Mouse (Mus musculus): ENCODE measurements around the gene Itgal. TPM values are rescaled to one million over a fixed set of nuclear protein-coding genes. Genes with fewer than 3 reads are reported as not detected.
"Not testable (repeated sequence)": the region's sequence is repeated elsewhere in the genome, so short reads cannot be mapped to it uniquely, and the experiment has no call there.

Itgal gene
- total RNA-seq, 4 experiments from 2014 or later = 1.9 to 3.1 (median 2.7) TPM

DNA sequence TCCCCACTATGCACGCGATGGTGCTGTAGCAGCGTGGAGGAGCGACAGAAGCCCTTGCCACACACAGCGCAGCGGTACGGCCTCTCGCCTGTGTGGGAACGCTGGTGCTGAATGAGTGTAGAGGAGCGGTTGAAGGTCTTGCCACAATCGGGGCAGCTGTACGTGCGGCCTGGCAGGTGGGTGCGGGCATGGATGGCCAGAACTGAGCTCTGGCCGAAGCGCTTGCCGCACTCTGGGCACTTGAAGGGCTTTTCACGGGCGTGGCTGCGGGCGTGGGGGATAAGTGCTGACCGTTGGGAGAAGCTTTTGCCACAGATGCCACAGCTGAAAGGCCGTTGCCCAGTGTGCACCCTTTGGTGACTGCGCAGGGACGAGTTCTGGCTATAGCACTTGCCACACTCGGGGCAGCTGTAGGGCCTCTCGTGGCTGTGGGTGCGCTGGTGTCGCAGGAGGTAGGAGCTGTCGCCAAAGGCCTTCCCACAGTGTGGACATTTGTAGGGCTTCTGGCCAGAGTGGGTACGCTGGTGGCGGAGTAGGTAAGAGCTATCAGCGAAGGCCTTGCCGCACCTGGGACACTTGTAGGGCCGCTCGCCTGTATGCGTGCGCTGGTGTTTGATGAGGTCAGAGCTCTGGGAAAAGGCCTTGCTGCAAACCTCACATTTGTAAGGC, 47.4 kb downstream of the Itgal start:
- DNase-seq = peak; percentile 10

DNA sequence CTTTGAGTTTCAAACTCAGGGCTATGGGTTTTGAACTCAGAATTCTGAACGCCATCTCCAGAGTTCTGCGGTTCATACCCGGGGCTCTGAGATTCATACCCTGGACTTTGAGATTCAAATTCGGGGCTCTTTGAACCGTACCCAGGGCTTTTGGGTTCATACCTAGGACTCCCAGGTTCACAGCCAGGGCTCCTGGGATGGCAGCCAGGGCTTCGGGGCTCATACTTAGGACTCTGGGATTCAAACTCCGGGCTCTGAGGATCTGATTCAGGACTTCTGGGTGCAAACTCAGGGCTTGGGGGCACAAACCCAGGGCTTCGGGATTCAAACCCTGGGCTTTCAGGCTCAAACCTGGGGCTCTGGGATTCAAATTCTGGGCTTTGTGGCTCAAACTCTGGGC, 48.3 kb downstream of the Itgal start:
- no peak for DNase-seq

DNA sequence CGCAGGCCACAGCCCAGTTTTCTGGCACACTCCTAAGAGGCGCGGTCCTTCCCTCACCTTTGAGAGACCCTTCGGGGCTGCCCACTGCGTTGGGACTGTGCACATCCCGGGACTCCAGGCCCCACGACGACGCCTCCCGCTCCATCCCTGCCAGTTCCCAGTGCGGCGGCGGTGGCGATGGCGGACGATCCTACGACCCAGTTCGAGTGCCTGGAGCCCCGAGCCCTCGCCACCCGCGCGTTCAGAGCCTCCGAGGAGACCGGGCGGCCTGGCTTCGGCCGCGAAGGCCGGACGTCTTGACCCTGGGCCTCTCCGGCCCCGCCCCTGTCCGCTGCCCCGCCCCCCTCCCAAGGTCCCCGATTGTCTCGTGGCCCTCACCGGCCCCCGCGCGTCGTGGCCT, 49.0 kb downstream of the Itgal start:
- peak; percentile 54 for DNase-seq

DNA sequence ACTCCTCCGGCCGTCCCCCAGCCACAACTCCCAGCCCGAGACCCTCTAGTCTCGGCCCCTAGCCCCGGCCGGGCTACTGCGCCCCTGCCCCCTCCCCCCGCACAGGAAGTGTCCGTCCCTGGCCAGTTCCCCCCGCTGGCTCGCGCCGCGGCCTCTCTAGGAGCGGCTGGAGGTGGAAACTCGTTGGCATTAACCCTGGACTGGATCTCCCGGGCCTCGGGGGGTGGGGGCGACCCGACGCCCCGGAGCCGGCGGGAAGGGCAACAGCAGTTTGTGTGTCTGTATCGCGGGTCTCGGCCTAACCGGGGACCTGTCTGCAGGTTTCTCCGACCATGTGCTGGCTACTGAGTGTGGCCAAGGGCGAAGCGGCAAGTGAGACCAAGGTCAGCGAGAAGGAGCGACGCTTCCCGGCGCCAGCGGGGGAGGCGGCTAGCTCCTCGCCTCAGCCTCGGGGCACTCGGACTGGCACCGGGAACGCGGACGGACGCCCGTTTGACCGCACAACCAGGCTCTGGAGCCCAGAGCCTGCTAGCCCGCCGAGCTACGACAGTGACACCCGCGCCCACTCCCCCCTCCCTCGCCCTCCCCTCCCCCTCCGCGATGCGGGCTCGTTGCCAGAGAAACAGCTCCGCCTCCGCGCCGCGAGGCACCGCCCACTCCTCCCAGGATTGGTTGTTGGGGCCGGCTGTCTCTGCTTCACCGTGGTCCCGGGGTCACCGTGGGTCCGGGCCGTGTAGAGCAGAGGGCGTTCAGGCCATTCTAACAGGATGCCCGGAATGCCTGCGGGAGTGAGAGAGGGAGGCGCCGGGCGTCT, 49.7 kb downstream of the Itgal start, which contains the start of gene Zfp768:
Gene Zfp768, minus strand, starts transcription at position 78 of the 814 bp plus-strand sequence.
- DNase-seq = peak; percentile 89

GRCm38 (mm10) chr7:127346676-127347075, 50.6 kb downstream of the Itgal start:
- DNase-seq = no peak

DNA sequence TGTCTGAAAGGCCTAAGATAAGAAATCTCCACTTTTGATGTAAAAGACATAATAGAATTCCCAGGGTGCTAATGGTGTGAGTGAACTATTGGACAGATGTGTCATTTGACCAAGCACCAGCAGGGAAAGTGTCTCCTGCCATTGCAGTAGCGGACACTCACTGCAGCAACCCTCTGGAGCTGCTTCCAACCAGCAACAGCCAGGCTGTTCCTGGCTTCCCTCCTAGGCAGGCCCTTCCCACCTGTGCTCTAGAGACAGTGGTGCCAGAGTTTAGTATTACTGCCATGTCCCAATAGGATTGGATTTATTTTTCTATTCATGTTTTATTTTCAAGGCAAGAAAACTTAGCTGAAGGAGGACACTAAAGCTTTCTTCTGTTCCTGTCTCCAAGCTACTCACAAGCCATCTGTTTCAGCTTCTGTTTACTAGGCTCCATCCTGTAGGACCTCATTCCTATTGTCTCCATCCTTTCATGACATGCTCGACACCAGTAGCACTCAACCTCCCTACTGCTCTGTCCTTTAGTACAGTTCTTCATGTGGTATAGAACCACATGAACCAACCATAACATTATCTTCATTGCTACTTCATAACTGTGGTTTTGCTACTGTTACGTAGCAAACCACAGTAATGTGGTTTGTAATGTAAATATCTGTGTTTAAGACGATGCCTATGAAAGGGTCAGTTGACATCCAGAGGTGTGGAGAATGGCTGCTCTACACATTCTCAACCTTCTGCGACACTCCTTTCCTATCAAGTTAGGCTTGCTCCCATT, 55.4 kb downstream of the Itgal start:
- DNase-seq = no peak

- DNase-seq = no peak
Observed at GRCm38 (mm10) chr7:127355796-127356195, 59.7 kb downstream of the Itgal start.

- DNase-seq = no peak
Observed at GRCm38 (mm10) chr7:127357871-127358270, 61.8 kb downstream of the Itgal start.

- DNase-seq = no peak
Observed at GRCm38 (mm10) chr7:127358472-127358871, 62.4 kb downstream of the Itgal start.

DNA sequence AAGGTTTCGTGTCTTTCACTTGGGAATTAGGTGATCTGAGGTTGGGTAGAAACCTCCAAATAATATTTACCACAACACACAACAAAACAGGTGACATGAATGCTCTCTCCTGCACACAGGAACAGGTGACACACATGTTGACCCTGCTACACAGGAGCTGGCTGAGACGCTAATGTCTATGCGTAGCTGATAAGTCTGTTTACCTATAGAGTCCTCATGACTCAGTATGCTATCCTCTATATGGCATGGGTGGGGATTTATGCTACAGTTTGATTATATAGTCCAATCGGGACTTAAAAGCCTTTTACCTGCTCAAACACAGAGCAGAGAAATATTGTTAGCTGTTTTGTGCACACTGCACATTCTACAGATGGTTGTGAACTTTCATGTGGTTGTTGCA, 64.2 kb downstream of the Itgal start:
- DNase-seq = no peak

GRCm38 (mm10) chr7:127361449-127361848, 65.4 kb downstream of the Itgal start:
- DNase-seq = no peak

DNA sequence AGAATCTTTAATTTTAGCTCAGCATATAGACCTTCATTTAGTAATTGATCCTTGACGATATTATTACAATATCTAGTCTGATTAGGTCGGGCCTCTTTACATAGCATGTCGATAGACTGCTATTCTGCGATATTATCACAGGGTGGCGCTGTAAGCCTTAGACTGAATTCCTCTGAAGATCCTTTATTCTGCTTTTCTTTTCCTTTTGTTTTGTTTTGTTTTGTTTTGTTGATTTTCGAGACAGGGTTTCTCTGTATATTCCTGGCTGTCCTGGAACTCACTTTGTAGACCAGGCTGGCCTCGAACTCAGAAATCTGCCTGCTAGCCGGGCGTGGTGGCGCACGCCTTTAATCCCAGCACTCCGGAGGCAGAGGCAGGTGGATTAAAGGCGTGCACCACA, 66.4 kb downstream of the Itgal start:
- not testable (repeated sequence) for DNase-seq

GRCm38 (mm10) chr7:127363475-127363921, 67.4 kb downstream of the Itgal start:
- no peak for DNase-seq

DNA sequence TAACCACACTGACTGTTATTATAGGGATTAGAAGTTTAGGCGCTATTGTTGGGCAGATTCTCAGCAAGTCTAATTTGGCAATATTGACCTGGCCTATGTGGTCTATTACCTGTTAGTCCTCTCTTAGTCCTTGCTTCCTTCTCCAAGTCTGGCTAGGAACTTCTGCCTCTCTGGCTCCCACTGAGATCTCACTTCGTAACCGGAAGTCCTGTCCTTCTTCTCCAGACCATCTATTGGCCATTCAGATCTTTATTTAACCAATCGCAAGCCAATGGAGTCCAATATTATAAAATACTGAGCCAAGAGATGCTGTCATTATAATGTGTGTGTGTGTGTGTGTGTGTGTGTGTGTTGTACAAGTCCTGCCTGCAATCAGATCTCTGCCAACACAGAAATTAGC, 68.1 kb downstream of the Itgal start:
- DNase-seq = no peak

DNA sequence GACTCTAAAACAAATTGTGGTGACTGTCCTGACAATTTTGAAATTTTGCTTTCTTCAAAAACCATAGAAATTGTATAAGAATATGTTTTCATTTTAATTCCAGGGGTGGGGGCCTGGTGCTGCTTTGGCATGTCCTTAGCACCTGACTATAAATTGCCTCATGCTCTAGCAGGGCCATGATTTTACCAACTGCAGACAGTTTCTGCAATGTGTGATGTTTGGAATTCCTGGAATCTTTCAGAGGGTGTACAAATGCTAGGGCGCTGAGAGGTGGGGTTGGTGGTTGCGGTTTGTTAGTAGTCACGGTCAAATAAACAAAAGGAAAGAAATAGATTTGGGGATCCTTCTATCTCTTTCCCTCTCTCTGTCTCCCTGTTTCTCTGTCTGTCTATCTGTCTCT, 70.2 kb downstream of the Itgal start:
- no peak for DNase-seq

DNA sequence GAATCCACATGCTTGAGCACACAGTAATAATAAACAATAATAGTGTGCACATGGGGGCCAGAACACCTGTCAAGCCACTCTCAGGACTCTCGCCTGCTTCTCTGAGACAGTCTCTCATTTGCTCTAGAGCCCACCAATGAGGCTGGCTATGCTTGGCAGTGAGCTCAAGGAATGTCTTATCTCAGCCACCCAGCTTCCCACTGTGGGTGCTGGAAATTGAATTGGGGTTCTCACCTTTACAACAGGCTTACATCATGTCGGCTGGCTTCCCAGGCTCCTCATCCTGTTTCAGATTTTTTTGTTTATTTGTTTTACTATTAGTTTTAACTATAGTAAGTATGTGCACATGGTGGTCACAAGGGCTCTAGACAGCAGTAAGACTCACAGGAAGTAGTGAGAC, 75.2 kb downstream of the Itgal start:
- no peak for DNase-seq

- DNase-seq = not testable (repeated sequence)
Observed at GRCm38 (mm10) chr7:127371870-127372269, 75.8 kb downstream of the Itgal start.

DNA sequence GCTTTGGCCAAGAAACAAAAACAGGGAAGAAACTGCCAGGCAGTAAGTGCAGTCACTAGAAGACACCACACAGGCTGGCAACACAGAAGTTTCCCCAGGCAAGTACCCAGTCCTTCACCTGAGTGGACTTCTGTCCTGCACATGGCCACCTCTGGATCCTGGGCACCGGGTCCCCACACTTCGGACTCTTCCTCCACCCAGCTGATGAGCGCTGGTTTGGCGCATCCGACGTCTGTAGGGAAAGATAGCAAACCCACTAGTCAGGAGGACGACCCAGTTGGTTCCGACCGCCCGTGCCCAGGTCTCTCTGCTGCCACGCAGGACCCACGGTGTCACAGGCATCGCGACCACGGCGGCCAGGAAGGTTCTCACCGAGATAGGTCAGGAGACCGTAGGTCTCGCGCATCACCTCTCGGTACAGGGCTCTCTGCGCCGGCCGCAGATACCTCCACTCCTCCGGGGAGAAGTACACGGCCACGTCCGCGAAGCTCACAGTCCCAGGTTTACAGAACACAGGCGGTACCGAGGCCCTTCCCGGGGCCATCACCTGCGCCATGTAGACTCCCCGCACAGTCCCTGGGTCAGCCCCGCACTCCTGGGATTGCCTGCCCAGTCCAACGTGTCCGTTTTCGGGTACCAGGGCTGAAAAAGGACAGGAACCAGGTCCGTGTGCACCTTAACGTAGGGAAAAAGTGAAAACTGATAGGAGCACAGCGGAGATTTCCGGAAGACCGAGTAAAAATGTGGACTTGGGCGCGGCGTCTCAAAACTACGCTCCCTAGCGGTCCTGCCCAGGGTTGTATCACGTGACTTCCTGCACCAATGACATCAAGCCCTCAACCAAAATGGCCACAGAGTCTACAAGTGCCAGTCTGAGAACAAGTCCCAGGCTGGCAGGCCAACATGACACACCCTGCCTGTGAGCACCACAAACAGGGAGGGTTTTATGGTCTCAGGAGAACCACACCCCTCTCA, 79.5 kb downstream of the Itgal start, which contains the start of gene Zfp747:
Gene Zfp747, minus strand, starts transcription at position 780 of the 975 bp plus-strand sequence.
- peak; percentile 92 for DNase-seq

DNA sequence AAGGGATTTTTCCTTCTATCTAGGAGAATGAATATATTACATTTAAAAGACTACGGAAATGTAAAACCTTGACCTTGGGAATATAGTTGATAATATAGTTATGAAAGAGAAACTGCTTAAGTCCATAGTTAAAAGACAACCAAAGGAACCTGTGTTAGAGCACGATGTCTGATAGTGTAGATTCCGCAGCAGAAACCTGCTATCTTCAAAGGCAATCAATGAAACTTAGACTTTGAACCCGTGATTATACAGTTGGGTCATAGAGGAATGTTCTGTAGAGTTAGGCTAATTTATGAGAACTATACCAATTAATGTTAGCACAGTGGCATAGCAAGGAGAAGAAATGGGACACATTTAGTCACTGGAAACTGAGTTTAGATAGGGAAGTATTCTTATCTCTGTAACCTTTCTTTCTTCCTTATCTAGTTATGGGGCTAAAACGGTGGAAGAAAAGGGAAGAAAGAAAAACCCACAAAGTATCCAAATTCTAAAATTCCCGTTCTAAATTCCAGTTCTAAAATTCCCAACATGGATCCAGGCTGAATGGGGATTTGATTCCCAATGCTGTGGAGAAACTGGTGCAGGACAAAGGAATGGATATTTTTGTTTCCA, 82.4 kb downstream of the Itgal start:
- no peak for DNase-seq

Measured in adrenal gland, adult 8-10 months (tissue).